Mouse (Mus musculus) CH12.LX (cell line): ENCODE results near the gene Rab14. TPM values are rescaled to one million over a fixed set of nuclear protein-coding genes. Genes with fewer than 3 reads are reported as not detected.
A peak's percentile ranks its signal among the peaks of the same experiment; 100 is the strongest.

ENCODE experiments used
- DNase-seq: peaks from one replicate; pipeline ENCODE4 v3.0.0-alpha.2; 2013; ENCODE audit errors: extremely low read depth
- H3K27ac ChIP-seq: 2 replicates; pipeline ENCODE4 v1.5.1; 2012; ENCODE audit warnings: low read depth, mild to moderate bottlenecking, control low read depth, moderate library complexity; ENCODE audit not compliant: insufficient read depth
- H3K27me3 ChIP-seq: replicated peaks from 2 replicates; pipeline ENCODE3; 2012; ENCODE audit warnings: inconsistent platforms
- H3K36me3 ChIP-seq, 2 experiments: replicated peaks in 1 of 2; 2 replicates each; pipeline versions ENCODE3 to v1.6.1; 2012; ENCODE audit warnings: inconsistent platforms in 1 of 2, low read length in 1 of 2, mild to moderate bottlenecking in 1 of 2, mixed read lengths in 1 of 2, moderate library complexity in 1 of 2; ENCODE audit not compliant: control insufficient read depth in 1 of 2, insufficient read depth in 1 of 2
- H3K4me1 ChIP-seq, 2 experiments: 2 replicates each; pipeline ENCODE4 v1.6.1; 2012; ENCODE audit warnings: inconsistent platforms in 1 of 2, moderate library complexity in 1 of 2; ENCODE audit not compliant: insufficient read depth in 2 of 2, control insufficient read depth in 1 of 2
- H3K4me2 ChIP-seq: 2 replicates; pipeline ENCODE4 v1.6.1; 2012; ENCODE audit warnings: low read depth, mild to moderate bottlenecking, control low read depth; ENCODE audit not compliant: poor library complexity, insufficient read depth, severe bottlenecking
- H3K4me3 ChIP-seq, 3 experiments: fragments of 150-350 bp in 1 of 3; sonication (generic) in 1 of 3; replicated peaks in 1 of 3; 2 replicates each; pipeline versions ENCODE3 to v1.5.1; 2011 to 2012; ENCODE audit warnings: low read depth in 2 of 3, low read length in 2 of 3, mild to moderate bottlenecking in 2 of 3, moderate library complexity in 2 of 3, control low read depth in 1 of 3, improper control_type of control experiment in 1 of 3, inconsistent platforms in 1 of 3, mixed read lengths in 1 of 3; ENCODE audit not compliant: poor library complexity in 1 of 3
- H3K79me2 ChIP-seq: replicated peaks from 2 replicates; pipeline ENCODE4 v1.6.1; 2012; ENCODE audit warnings: mild to moderate bottlenecking, moderate library complexity; ENCODE audit not compliant: control insufficient read depth, poor library complexity, insufficient read depth, severe bottlenecking; ENCODE audit errors: extremely low read depth
- H3K9ac ChIP-seq: 2 replicates; pipeline ENCODE4 v1.6.1; 2012; ENCODE audit warnings: low read depth, mild to moderate bottlenecking, control low read depth, moderate library complexity; ENCODE audit not compliant: insufficient read depth
- H3K9me3 ChIP-seq: replicated peaks from 2 replicates; pipeline ENCODE3; 2012; ENCODE audit warnings: low read length, inconsistent platforms, mixed read lengths
- BHLHE40 ChIP-seq: IDR thresholded peaks from 2 replicates; pipeline ENCODE4 v1.6.1; 2011; ENCODE audit warnings: mild to moderate bottlenecking, low read depth, low read length, improper control_type of control experiment
- CHD1 ChIP-seq: IDR thresholded peaks from 2 replicates; pipeline ENCODE4 v1.6.1; 2012; ENCODE audit warnings: low read depth, low read length, improper control_type of control experiment, inconsistent platforms
- CHD2 ChIP-seq: IDR thresholded peaks from 2 replicates; pipeline ENCODE4 v1.6.1; 2011; ENCODE audit warnings: low read length, improper control_type of control experiment
- E2F4 ChIP-seq: IDR thresholded peaks from 2 replicates; pipeline ENCODE4 v1.6.1; 2011; ENCODE audit warnings: low read depth, low read length, improper control_type of control experiment; ENCODE audit not compliant: insufficient replicate concordance
- ELF1 ChIP-seq: IDR thresholded peaks from 2 replicates; pipeline ENCODE4 v1.6.1; 2014; ENCODE audit warnings: low read depth, mild to moderate bottlenecking, inconsistent platforms, low read length, improper control_type of control experiment
- EP300 ChIP-seq: IDR thresholded peaks from 2 replicates; pipeline ENCODE4 v1.6.1; 2011; ENCODE audit warnings: low read length, improper control_type of control experiment
- ETS1 ChIP-seq: conservative IDR thresholded peaks from 2 replicates; pipeline ENCODE4 v1.6.1; 2012; ENCODE audit warnings: low read depth, mild to moderate bottlenecking, inconsistent platforms, low read length, improper control_type of control experiment, moderate library complexity
- HCFC1 ChIP-seq: IDR thresholded peaks from 2 replicates; pipeline ENCODE4 v1.6.1; 2012; ENCODE audit warnings: low read depth, mild to moderate bottlenecking, inconsistent platforms, low read length, improper control_type of control experiment
- IRF4 ChIP-seq: IDR thresholded peaks from 2 replicates; pipeline ENCODE4 v1.6.1; 2014; ENCODE audit warnings: low read depth, mild to moderate bottlenecking, inconsistent platforms, low read length, improper control_type of control experiment
- KAT2A ChIP-seq: IDR thresholded peaks from 2 replicates; pipeline ENCODE4 v1.6.1; 2012; ENCODE audit warnings: low read length, improper control_type of control experiment, inconsistent platforms; ENCODE audit not compliant: insufficient replicate concordance
- MAX ChIP-seq: IDR thresholded peaks from 2 replicates; pipeline ENCODE4 v1.6.1; 2011; ENCODE audit warnings: low read length, improper control_type of control experiment
- MEF2A ChIP-seq: IDR thresholded peaks from 2 replicates; pipeline ENCODE4 v1.6.1; 2014; ENCODE audit warnings: low read depth, mild to moderate bottlenecking, inconsistent platforms, low read length, improper control_type of control experiment, borderline replicate concordance
- MXI1 ChIP-seq: IDR thresholded peaks from 2 replicates; pipeline ENCODE4 v1.6.1; 2011; ENCODE audit warnings: mild to moderate bottlenecking, low read depth, low read length, improper control_type of control experiment
- MYC ChIP-seq: IDR thresholded peaks from 2 replicates; pipeline ENCODE4 v1.6.1; 2011; ENCODE audit warnings: low read depth, mild to moderate bottlenecking, improper control_type of control experiment, low read length
- NELFE ChIP-seq: IDR thresholded peaks from 2 replicates; pipeline ENCODE4 v1.6.1; 2011; ENCODE audit warnings: low read depth, low read length, improper control_type of control experiment
- PAX5 ChIP-seq: IDR thresholded peaks from 2 replicates; pipeline ENCODE4 v1.6.1; 2012; ENCODE audit warnings: low read length, inconsistent platforms, mixed read lengths
- RCOR1 ChIP-seq: conservative IDR thresholded peaks from 2 replicates; pipeline ENCODE4 v1.6.1; 2012; ENCODE audit warnings: low read depth, mild to moderate bottlenecking, inconsistent platforms, low read length, improper control_type of control experiment
- TBP ChIP-seq: conservative IDR thresholded peaks from 2 replicates; pipeline ENCODE4 v1.6.1; 2011; ENCODE audit warnings: low read depth, low read length, improper control_type of control experiment
- USF2 ChIP-seq: conservative IDR thresholded peaks from 2 replicates; pipeline ENCODE4 v1.6.1; 2011; ENCODE audit warnings: low read depth, low read length, improper control_type of control experiment
- ZMIZ1 ChIP-seq: IDR thresholded peaks from 2 replicates; pipeline ENCODE4 v1.6.1; 2012; ENCODE audit warnings: low read depth, mild to moderate bottlenecking, inconsistent platforms, low read length, improper control_type of control experiment
- dilution Hi-C: fragments of 300-500 bp; cut with MboI; formaldehyde crosslinking; loops from 2 replicates; pipeline ENCODE4 v1.14.3; 2020; ENCODE audit warnings: low sequenced_read_pairs; ENCODE audit not compliant: extremely low pct_unique_long_range_greater_than_20kb, extremely low pct_ligation_motif_present
- in situ Hi-C: fragments of 300-500 bp; cut with MboI; formaldehyde crosslinking; loops from 3 replicates; pipeline ENCODE4 v1.14.3; 2019; ENCODE audit warnings: low sequenced_read_pairs, low pct_ligation_motif_present, low pct_unique_long_range_greater_than_20kb, mixed read lengths
- polyA plus RNA-seq: library from polyadenylated mRNA; unstranded; fragments of >175 nt; gene quantifications from 2 replicates; pipeline ENCODE4 v1.2.1, GENCODE M21; 2012; ENCODE audit warnings: low read depth; ENCODE audit not compliant: insufficient read length
- total RNA-seq, 2 experiments: library from RNA; depleted of rRNA; stranded (reverse); fragments of 300-350 nt in 1 of 2; fragments of >200 nt in 1 of 2; gene quantifications; 2 replicates each; pipeline ENCODE4 v1.2.3; 2012 to 2014

Rab14 gene
- total and polyA plus RNA-seq, 3 experiments, result 26.8 to 94.4 (median 66.2) TPM

- TF ChIP-seq CHD2 (peak; percentile 91), TBP (peak; percentile 58; the same call in 1 of the 2 replicates)
- TF ChIP-seq, all 38 proteins: peak for 18
Measured at GRCm38 (mm10) chr2:35203729-35204128, 2.8 kb upstream of the Rab14 start (continued).

GRCm38 (mm10) chr2:35199971-35200897 lies 686 bp downstream of the Rab14 start:
- dilution Hi-C loops (no loop called here), in situ Hi-C loops (no loop called here)
- Histone ChIP-seq H3K27me3 (no peaks in the 10 kb centered on the region), H3K27ac (peak overlapping the region; percentile 89), H3K4me1 (peaks cover 12 to 51% of the 10 kb centered on the region in 2 experiments; a peak in 3 of 4 replicates), H3K79me2 (peaks cover 49% of the 10 kb centered on the region), H3K36me3 (peaks cover 0 to 5% of the 10 kb centered on the region in 2 experiments), H3K9ac (peak overlapping the region; percentile 87), H3K4me3 (peak overlapping the region; percentile 93 to 98 (median 95)), H3K4me2 (peak overlapping the region; percentile 94), H3K9me3 (no peaks in the 10 kb centered on the region)
- TF ChIP-seq CHD1 (peak; percentile 89; the same call in 1 of the 2 replicates), MAX (peak; percentile 43; the same call in 1 of the 2 replicates), ETS1 (no peak), USF2 (no peak), MXI1 (peak; percentile 49), CHD2 (no peak)
- DNase-seq, result no peak

GRCm38 (mm10) chr2:35199541-35199940 lies 1.4 kb downstream of the Rab14 start:
- TF ChIP-seq HCFC1 (no peak), KAT2A (no peak), MXI1 (no peak), ZMIZ1 (no peak), NELFE (no peak), IRF4 (no peak), BHLHE40 (no peak), RCOR1 (no peak), MAX (no peak), ELF1 (no peak), MEF2A (no peak), MYC (no peak), EP300 (no peak), PAX5 (no peak), E2F4 (no peak)
- DNase-seq, result no peak
- in situ Hi-C loops (no loop called here), dilution Hi-C loops (no loop called here)
- H3K27ac ChIP-seq, result no peak overlapping the region
- peaks cover 55% of the 10 kb centered on the region for H3K79me2 ChIP-seq
- H3K9ac ChIP-seq, result peak overlapping the region; percentile 87
- peak overlapping the region; percentile 94 for H3K4me2 ChIP-seq
- H3K27me3 ChIP-seq, result no peaks in the 10 kb centered on the region
- H3K36me3 ChIP-seq, result peaks cover 0 to 10% of the 10 kb centered on the region in 2 experiments
- peaks cover 9 to 55% of the 10 kb centered on the region in 2 experiments; a peak in 3 of 4 replicates for H3K4me1 ChIP-seq
- H3K4me3 ChIP-seq, result peak overlapping the region; percentile 93 to 98 (median 95)
- H3K9me3 ChIP-seq, result no peaks in the 10 kb centered on the region
